Mouse (Mus musculus) cerebellum, adult (tissue): ENCODE data around the gene Dpm3.

ENCODE experiments used
- ATAC-seq: cut with Nextera tagmentation; 2 replicates; pipeline ENCODE4 v1.9.2; 2017; ENCODE audit warnings: mild to moderate bottlenecking, moderate library complexity, mixed read lengths; ENCODE audit not compliant: insufficient number of reproducible peaks, low FRiP score, low TSS enrichment

The Dpm3 gene

DNA sequence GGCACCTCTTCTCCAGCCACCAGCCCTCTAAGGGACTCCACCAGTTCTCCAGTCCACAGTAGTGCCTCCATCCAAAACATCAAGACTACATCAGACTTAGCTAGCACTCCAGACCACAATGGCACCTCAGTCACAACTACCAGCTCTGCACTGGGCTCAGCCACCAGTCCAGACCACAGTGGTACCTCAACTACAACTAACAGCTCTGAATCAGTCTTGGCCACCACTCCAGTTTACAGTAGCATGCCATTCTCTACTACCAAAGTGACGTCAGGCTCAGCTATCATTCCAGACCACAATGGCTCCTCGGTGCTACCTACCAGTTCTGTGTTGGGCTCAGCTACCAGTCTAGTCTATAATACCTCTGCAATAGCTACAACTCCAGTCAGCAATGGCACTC is 28.6 kb upstream of the Dpm3 start:
- no peak for ATAC-seq

DNA sequence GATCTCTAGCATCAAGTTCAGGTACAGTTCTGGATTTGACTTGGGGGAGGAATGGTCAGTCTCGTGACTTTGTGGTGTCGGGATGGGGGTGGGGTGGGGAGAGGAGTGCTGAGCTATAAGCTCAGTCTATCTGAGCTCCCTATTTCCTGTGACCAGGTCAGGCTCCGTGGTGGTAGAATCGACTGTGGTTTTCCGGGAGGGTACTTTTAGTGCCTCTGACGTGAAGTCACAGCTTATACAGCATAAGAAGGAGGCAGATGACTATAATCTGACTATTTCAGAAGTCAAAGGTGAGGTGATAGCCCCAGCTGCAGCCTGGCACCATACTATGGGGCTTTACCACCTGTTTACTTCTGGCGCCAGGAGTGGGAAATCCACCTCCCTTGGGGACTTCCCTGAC is 27.8 kb upstream of the Dpm3 start:
- no peak for ATAC-seq

DNA sequence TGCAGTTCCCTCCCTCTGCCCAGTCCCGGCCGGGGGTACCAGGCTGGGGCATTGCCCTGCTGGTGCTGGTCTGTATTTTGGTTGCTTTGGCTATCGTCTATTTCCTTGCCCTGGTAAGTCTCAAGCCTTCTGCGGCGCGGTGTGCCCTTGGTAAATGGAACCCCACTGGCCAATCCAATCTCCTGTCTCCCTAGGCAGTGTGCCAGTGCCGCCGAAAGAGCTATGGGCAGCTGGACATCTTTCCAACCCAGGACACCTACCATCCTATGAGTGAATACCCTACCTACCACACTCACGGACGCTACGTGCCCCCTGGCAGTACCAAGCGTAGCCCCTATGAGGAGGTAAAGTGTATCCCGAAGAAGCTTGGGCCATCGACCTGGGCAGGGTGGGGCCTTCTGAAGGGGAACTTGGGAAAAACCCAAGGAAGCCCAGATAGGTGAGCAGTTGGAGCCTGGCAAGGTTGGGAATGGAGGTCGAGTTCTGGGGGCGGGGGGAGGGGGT is 27.3 kb upstream of the Dpm3 start:
- ATAC-seq, result no peak

- ATAC-seq, result no peak
Observed at GRCm38 (mm10) chr3:89232614-89233013, 26.5 kb upstream of the Dpm3 start.

GRCm38 (mm10) chr3:89233562-89234110 is 25.5 kb upstream of the Dpm3 start:
- no peak for ATAC-seq

GRCm38 (mm10) chr3:89236516-89236915 is 22.6 kb upstream of the Dpm3 start:
- ATAC-seq, result no peak

DNA sequence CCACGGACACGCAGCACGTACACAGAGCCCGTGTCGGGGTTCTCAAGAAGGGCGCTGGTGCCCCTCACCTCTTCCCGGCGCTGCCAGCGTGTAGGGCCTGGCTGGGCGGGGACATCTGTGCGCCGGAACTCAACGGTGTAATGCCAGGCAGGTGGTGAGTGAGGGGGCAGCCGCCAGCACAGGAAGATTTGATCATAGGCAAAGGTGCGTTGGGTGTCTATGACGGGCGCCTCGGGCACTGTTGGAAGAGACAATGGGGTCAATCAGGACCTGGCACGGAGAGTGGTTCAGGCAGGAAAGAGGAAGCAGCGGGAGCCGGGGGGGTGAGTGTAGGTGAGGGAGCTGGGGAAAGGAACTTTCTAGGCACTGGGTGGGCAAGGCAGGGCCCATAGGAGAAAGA is 21.5 kb upstream of the Dpm3 start:
- ATAC-seq, result no peak

GRCm38 (mm10) chr3:89238494-89238893 is 20.7 kb upstream of the Dpm3 start:
- no peak for ATAC-seq

- ATAC-seq, result no peak
Observed at GRCm38 (mm10) chr3:89242331-89242895, 16.7 kb upstream of the Dpm3 start.

DNA sequence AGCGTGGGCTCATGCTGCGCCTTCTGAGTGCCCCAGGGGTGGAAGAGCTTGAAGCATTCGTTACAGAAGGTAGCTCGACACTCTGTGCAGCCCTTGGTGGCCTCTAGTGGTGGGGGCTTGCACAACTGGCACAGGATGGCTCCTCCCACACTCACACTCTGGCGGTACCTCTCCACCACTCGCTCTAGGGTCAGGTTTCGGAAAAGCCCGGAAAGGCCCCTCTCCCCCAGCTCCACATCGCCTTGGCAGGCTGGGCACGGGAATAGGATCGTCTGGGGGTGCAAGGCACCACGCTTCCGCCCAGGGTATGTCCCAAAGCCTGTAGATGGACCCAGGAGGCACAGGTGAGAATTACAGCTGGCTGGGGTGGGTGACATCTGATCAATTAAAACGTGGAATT is 15.5 kb upstream of the Dpm3 start:
- no peak for ATAC-seq

GRCm38 (mm10) chr3:89244158-89244981 is 14.8 kb upstream of the Dpm3 start:
- no peak for ATAC-seq

- ATAC-seq, result 0 out of 2 replicates have a peak, but pooled peaks have one; percentile 8
Observed at GRCm38 (mm10) chr3:89244982-89245687, 14.0 kb upstream of the Dpm3 start.

DNA sequence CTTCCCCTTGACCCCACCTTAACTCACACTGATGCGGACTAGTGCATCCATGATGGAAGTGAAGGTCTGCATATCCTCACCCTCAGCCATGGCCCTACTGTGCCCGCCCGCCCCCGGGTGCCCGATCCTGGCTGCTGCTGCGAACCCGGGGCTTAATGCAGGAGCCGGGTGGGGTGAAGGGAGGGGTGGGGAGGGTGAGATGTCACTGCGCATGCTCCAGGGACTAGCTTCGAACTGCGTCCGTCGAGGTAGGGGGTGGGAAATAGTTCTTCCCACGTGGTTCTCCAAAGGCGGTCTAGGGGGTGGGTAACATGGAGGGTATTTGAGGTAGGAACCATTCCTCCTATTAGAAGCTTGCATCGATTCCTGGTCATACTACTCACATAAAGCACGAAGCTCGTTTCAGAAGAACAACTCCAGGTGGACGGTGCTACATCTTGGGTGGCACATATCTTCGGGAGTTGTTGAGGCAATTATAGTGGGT is 13.4 kb upstream of the Dpm3 start, which contains the start of gene Krtcap2:
Gene Krtcap2, plus strand, starts transcription at position 279 of the 484 bp plus-strand sequence.
- no peak; the same call in 1 of the 2 replicates for ATAC-seq

DNA sequence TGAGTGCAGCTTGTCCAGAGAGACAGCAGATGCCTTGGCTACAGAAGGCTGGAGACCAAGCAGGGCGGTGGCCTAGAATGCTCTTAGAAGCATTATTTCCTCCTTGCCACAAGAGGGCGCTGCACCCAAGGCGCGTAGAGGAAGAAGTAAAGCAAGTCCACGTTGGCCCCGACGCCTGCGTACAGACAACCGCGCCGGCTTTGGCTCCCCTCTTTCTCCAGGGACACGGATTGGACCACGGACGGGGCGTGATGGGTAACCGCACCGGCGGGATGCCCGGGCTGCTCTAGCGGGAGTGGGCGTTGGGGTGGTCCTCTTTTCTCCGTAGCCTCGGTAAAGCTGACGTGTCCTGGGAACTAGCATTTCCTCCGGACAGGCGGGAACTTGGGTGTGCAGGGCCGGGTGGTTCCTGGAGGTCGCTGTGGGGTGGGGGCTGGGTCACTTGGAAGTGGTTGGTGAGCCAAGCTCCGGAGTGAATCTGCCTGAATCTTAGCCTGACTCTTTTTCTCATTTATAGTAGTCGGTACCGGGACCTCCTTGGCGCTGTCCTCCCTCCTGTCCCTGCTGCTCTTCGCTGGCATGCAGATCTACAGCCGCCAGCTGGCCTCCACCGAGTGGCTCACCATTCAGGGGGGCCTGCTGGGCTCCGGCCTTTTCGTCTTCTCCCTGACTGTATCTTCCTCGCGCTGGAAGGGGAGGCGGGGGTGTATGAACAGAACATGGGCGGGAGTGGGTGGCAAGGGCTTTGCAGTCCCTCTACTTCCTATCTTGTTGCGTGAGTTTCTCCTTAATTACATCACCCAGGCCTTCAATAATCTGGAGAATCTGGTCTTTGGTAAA is 12.7 kb upstream of the Dpm3 start, which contains the start of gene Trim46:
Gene Trim46, minus strand, starts transcription at position 49 of the 840 bp plus-strand sequence.
- peak; percentile 69 for ATAC-seq

DNA sequence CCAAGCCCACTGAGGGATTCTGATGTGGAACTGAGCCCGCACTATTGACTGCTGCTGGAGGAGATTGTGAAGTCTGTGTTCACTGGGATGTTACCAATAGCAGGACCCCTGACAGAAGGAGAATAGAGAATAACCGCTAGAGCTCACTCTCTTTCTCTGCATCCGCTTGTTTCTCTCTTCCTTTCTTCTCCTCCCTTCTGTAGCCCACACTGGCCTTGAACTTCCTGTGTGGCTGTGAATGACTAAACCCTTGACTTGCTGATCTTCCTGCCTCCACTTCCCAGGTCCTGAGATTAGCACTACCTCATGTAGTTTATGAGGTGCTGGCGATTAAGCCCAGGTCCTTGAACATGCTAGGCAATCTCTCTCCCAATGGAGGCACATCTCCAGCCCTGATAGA is 11.7 kb upstream of the Dpm3 start:
- ATAC-seq, result no peak

DNA sequence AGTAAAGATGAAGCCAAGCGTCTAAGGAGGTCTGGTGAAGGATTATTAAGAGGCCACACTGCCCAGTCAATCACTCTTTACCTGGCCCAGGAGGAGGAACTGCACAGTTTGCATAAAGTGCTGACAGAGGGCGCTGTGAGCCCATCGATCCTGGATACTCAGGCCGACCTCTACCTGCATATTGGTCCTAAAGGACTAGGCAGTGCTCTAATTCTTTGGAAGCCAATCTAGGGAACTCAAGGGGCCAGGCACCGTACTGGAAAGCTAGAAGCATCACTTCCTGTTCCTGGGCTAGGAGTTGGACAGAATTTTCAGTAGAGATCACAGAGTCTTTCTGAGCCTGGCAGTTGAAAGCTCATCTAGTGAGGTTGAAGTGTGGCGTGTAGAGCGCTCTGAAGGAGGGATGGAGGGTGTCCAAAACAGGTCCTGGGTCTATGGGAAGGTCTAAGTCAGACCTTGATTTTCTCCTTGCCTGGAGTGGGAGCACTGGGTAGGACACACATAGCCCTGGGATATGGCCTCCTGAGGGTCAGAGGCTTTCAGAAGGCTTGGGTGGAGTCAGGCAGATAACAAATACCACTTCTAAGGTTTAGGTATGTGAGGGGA is 8.6 kb upstream of the Dpm3 start:
- no peak for ATAC-seq

DNA sequence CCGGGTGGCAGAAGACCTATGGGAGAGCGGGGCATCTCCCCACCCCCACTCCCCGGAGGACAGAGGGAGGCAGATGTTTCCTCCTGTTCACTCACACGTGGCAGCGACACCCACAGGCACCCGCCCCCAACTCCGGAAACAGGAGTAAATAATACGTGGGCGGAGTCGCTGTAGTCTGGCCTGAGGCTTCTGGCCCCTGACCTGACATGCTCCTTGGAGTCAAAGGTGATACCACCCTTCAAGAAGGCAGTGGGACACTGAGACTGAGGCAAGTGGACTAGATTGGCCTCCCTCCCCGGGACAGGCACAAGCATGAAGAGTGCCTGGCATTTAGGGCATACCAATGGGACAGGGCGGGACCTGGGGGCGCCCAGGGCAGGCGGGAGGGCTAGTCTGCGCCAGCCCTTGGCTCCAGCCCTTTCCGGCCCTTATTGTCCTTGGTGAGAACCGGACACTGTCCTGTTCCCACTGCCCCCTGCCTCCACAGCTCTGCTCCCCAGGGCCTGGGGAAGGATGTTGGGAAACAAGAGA is 7.7 kb upstream of the Dpm3 start:
- no peak for ATAC-seq

DNA sequence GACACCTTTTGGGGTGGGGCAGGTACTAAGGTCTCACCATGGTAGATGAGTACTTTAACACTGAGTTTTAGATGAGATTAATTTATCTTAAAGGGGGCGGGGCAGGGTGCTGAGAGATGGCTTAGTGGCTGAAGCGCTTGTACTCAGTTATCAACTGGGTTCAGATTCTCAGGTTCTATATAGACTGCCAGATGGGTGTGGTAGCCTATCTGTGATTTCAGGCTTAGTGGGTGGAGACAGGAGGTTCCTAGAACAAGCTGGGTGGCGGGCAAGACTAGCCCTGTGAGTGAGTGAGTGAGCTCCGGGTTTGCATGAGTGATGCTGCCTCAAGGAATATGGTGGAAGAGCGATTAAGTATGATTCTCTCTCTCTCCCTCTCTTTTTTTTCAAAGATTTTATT is 4.2 kb upstream of the Dpm3 start:
- ATAC-seq, result no peak

GRCm38 (mm10) chr3:89256177-89256576 is 3.0 kb upstream of the Dpm3 start:
- ATAC-seq, result no peak
